Mouse (Mus musculus) limb, embryonic 11.5 days (tissue): ENCODE measurements around the gene Ptrh1. TPM values are rescaled to one million over a fixed set of nuclear protein-coding genes. Genes with fewer than 3 reads are reported as not detected.

ENCODE experiments used
- ATAC-seq: fragments of 200-750 bp; cut with Nextera tagmentation; 2 replicates; pipeline ENCODE4 v1.8.0; 2017; ENCODE audit warnings: low read depth; ENCODE audit not compliant: insufficient number of reproducible peaks, low FRiP score, low TSS enrichment
- DNase-seq: peaks from one replicate; pipeline ENCODE4 v3.0.0-alpha.2; 2015; ENCODE audit warnings: low spot score
- H3K27ac ChIP-seq: fragments of 300-500 bp; sonication (generic); replicated peaks from 2 replicates; pipeline ENCODE4 v1.5.1; 2014; ENCODE audit warnings: low read depth, mild to moderate bottlenecking, low read length
- H3K27me3 ChIP-seq: fragments of 300-500 bp; sonication (generic); 2 replicates; pipeline ENCODE4 v1.6.1; 2014; ENCODE audit warnings: mild to moderate bottlenecking, low read length, mixed read lengths; ENCODE audit not compliant: control insufficient read depth, insufficient read depth
- H3K36me3 ChIP-seq: fragments of 300-500 bp; sonication (generic); 2 replicates; pipeline ENCODE4 v1.6.1; 2014; ENCODE audit warnings: mild to moderate bottlenecking, low read length, moderate library complexity, mixed read lengths; ENCODE audit not compliant: control insufficient read depth, insufficient read depth
- H3K4me1 ChIP-seq: fragments of 300-500 bp; sonication (generic); 2 replicates; pipeline ENCODE4 v1.6.1; 2014; ENCODE audit warnings: low read length, mixed read lengths; ENCODE audit not compliant: control insufficient read depth, insufficient read depth
- H3K4me2 ChIP-seq: fragments of 300-500 bp; sonication (generic); 2 replicates; pipeline ENCODE4 v1.6.1; 2014; ENCODE audit warnings: low read depth, mild to moderate bottlenecking, moderate library complexity; ENCODE audit not compliant: severe bottlenecking
- H3K4me3 ChIP-seq: fragments of 300-500 bp; sonication (generic); 2 replicates; pipeline ENCODE4 v1.5.1; 2014; ENCODE audit warnings: low read depth, low read length
- H3K9ac ChIP-seq: fragments of 300-500 bp; sonication (generic); 2 replicates; pipeline ENCODE4 v1.6.1; 2014; ENCODE audit warnings: mild to moderate bottlenecking, low read length
- H3K9me3 ChIP-seq: fragments of 300-500 bp; sonication (generic); 2 replicates; pipeline ENCODE4 v1.6.1; 2016; ENCODE audit warnings: low read length; ENCODE audit not compliant: control insufficient read depth
- WGBS: fragments of 180-500 bp; shearing (Covaris S2); extraction: QIAGEN DNeasy Blood & Tissue Kit; methylation state at CpG from one replicate; pipeline ENCODE4 v1.1.7; 2014; 5-methylcytosine and 5-hydroxymethylcytosine counted together
- polyA plus RNA-seq: library from polyadenylated mRNA; unstranded; fragments of >200 nt; fragmentation: Nextera tagmentation; extraction: Ambion mirVana; gene quantifications from 2 replicates; pipeline ENCODE4 v1.2.1, GENCODE M21; 2014

The Ptrh1 gene
- polyA plus RNA-seq, 1 experiment from 2014 or later = 5.2 TPM

DNA sequence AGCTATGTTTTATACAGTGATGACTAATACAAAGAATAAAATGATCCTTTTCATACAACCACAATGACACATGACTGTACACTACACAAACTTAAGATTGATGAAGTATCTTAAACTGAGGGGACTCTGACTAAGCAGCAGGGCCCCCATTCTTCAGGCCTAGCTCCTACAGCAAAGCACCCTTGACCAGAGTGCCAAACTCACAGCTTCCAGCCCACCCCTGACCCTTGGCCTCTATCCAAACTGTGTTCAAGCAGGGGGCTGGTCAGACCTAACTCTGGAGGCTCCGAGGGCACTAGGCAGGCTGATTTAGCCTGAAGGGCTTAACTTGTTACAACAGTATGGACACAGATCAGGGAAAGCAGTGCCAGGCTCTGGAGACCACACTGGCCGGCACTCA is 13.0 kb downstream of the Ptrh1 start:
- Histone ChIP-seq H3K27me3 (no peaks in the 10 kb centered on the region), H3K36me3 (no peaks in the 10 kb centered on the region), H3K4me1 (no peaks in the 10 kb centered on the region), H3K9ac (no peak overlapping the region), H3K4me2 (no peak overlapping the region), H3K27ac (no peak overlapping the region), H3K4me3 (no peak overlapping the region), H3K9me3 (no peaks in the 10 kb centered on the region)
- DNase-seq (no peak), ATAC-seq (no peak)
- WGBS = 51% methylated on average over 2 of the region's 2 CpGs

- Histone ChIP-seq H3K9me3 (no peaks in the 10 kb centered on the region), H3K27me3 (no peaks in the 10 kb centered on the region), H3K4me2 (no peak overlapping the region), H3K27ac (no peak overlapping the region), H3K9ac (no peak overlapping the region), H3K4me3 (no peak overlapping the region), H3K36me3 (0 out of 2 replicates have a peak, but pooled peaks cover 2% of the 10 kb centered on the region), H3K4me1 (no peaks in the 10 kb centered on the region)
- DNase-seq = no peak
- WGBS = 92% methylated on average over 6 of the region's 6 CpGs
- ATAC-seq = no peak
These were observed 15.7 kb downstream of the Ptrh1 start for GRCm38 (mm10) chr2:32791297-32791696.

DNA sequence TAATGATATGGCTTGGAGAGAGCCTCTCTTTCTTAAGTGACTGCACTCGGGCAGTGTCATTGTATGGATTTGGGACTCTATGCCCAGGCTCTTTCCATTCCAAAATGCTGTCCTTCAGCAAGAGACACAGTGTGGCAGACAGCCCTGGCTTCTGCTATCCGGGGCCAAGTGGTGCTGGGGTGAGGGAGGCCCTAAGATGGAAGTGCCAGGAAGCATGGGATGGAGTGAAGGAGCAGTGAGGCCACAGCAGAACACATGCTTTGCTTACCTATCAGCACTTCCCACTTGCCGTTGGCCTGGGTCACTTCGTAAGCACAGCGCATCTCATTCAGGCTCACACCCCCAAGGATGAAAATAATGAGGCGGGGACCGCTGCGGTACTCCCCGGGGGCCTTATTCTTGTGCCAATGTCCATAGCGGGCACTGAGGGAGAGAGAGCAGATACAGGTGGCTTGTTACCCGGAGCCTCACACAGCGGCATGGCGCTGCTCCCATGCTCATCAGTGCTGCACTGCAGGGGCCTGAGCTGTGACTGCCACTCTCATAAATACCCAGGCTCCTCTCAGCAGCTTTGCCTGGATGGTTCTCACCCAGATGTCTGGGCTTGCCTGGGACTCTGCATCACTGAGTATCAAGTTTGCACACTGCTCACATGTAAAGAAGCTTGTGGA is 20.3 kb downstream of the Ptrh1 start:
- ATAC-seq = no peak
- WGBS = 87% methylated on average over 13 of the region's 13 CpGs

GRCm38 (mm10) chr2:32798251-32798962 is 22.8 kb downstream of the Ptrh1 start:
- H3K9me3 ChIP-seq = no peaks in the 10 kb centered on the region
- H3K4me2 ChIP-seq = no peak overlapping the region
- H3K9ac ChIP-seq = no peak overlapping the region
- no peaks in the 10 kb centered on the region for H3K4me1 ChIP-seq
- H3K27me3 ChIP-seq = no peaks in the 10 kb centered on the region
- DNase-seq (no peak), ATAC-seq (no peak)
- peaks cover 5% of the 10 kb centered on the region for H3K36me3 ChIP-seq
- 62% methylated on average over 10 of the region's 10 CpGs for WGBS
- H3K27ac ChIP-seq = no peak overlapping the region
- no peak overlapping the region for H3K4me3 ChIP-seq

More for the DNA sequence above, 20.3 kb downstream of the Ptrh1 start:
- Histone ChIP-seq H3K4me2 (no peak overlapping the region), H3K9ac (no peak overlapping the region), H3K27me3 (no peaks in the 10 kb centered on the region), H3K4me3 (no peak overlapping the region), H3K36me3 (peaks cover 5% of the 10 kb centered on the region), H3K4me1 (no peaks in the 10 kb centered on the region), H3K27ac (no peak overlapping the region), H3K9me3 (no peaks in the 10 kb centered on the region)
- no peak for DNase-seq

DNA sequence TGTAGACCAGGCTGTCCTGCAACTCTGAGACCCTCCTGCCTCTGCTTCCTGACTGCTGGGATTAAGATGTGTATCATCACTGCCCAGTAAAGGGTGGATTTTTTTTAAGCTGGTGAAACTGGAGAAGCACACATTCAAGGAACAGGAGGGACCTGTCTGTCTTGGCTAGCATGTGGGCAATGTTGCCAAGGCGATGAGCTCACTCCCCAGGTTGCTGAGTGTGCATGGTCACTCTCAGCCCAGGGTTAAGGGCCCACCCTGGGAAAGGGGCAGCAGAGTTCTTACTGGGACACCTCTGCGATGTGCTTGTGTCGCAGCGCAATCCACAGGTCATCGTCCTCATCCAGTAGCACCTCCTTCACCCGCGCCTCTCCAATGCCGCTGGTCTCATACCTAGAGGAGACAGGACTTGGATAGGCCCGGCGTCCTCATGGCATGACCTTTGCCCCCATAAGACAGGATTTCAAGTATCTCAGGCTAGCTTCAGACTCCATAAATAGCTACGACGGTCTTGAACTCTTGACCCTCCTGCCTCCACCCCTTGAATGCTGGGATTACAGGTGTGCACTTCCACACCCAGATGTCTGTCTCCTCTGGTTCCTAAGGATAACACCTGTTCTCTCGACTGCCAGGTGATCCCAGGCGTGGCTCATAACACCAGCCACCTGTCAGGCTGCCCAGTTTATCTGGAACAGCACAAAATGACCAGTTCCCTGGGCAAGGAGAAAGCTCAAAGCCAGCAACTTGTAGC is 33.4 kb downstream of the Ptrh1 start:
- ATAC-seq (no peak), DNase-seq (no peak)
- Histone ChIP-seq H3K9me3 (no peaks in the 10 kb centered on the region), H3K4me2 (no peak overlapping the region), H3K9ac (no peak overlapping the region), H3K36me3 (no peaks in the 10 kb centered on the region), H3K27me3 (no peaks in the 10 kb centered on the region), H3K4me3 (no peak overlapping the region), H3K4me1 (peaks cover 12% of the 10 kb centered on the region), H3K27ac (no peak overlapping the region)
- WGBS = 92% methylated on average over 14 of the region's 14 CpGs

GRCm38 (mm10) chr2:32811959-32812358 is 36.4 kb downstream of the Ptrh1 start:
- no peak for ATAC-seq
- no peak for DNase-seq
- H3K27me3 ChIP-seq = no peaks in the 10 kb centered on the region
- H3K4me3 ChIP-seq = no peak overlapping the region
- WGBS = 88% methylated on average over 8 of the region's 8 CpGs
- no peak overlapping the region for H3K4me2 ChIP-seq
- no peaks in the 10 kb centered on the region for H3K9me3 ChIP-seq
- H3K9ac ChIP-seq = no peak overlapping the region
- no peaks in the 10 kb centered on the region for H3K36me3 ChIP-seq
- H3K4me1 ChIP-seq = peaks cover 14% of the 10 kb centered on the region
- no peak overlapping the region for H3K27ac ChIP-seq

GRCm38 (mm10) chr2:32816497-32816896 is 40.9 kb downstream of the Ptrh1 start:
- ATAC-seq = no peak
- Histone ChIP-seq H3K9ac (no peak overlapping the region), H3K9me3 (no peaks in the 10 kb centered on the region), H3K4me3 (no peak overlapping the region), H3K4me2 (no peak overlapping the region), H3K27ac (no peak overlapping the region), H3K4me1 (peaks cover 15% of the 10 kb centered on the region; the same call in 1 of the 2 replicates), H3K27me3 (no peaks in the 10 kb centered on the region), H3K36me3 (no peaks in the 10 kb centered on the region)
- no peak for DNase-seq
- WGBS = 85% methylated on average over 2 of the region's 2 CpGs

DNA sequence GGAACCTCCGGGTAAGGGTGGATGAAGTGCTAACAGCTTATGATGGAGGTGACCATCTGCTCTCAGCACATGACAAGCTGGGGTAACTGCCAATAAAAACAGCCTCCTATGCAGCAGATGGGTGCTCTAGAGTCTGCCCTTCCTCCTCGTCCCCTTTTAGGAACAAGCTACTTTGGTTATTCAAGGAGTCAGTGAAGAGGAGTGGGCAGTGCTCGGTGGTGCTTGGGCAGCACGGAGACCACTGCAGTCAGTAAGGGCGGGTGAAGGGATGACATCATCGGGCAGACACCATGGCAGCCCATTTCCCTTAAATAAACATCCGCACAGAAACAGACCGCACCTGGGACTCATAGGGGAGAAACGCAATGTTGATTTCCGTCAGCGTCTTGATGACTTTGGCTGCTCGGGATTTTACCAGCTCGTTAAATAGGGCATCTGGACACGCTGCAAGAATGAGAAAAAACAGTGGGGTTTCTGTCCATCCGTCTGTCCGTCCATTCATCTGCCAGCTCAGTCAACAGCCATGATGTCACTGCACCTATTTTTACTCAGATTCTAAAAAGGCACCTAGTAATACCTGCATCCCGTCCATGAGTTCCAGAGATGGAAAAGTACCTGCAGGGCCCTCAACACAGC is 41.5 kb downstream of the Ptrh1 start:
- H3K36me3 ChIP-seq = no peaks in the 10 kb centered on the region
- no peak for ATAC-seq
- H3K9me3 ChIP-seq = no peaks in the 10 kb centered on the region
- H3K4me2 ChIP-seq = no peak overlapping the region
- peak overlapping the region; percentile 59 for H3K27ac ChIP-seq
- DNase-seq = peak; percentile 46
- H3K9ac ChIP-seq = no peak overlapping the region
- H3K4me3 ChIP-seq = no peak overlapping the region
- peaks cover 9% of the 10 kb centered on the region; the same call in 1 of the 2 replicates for H3K4me1 ChIP-seq
- H3K27me3 ChIP-seq = no peaks in the 10 kb centered on the region
- 47% methylated on average over 17 of the region's 17 CpGs for WGBS
